Mouse (Mus musculus): Measurements from ENCODE around the gene Pvalb.
A peak's percentile ranks its signal among the peaks of the same experiment; 100 is the strongest.

GRCm38 (mm10) chr15:78173972-78174886 lies 32.0 kb downstream of the Pvalb start, which contains the start of gene Ift27:
- TF ChIP-seq CTCF (IDR thresholded peaks at IDR 0.05; ENCODE audit: extremely low read depth, insufficient read length, insufficient replicate concordance, low read depth, low read length) (no peak), POLR2A (IDR thresholded peaks at IDR 0.05; ENCODE audit: low read depth, low read length) (peak; percentile 56; the same call in 1 of the 2 replicates)
